Mouse (Mus musculus) midbrain, embryonic 14.5 days (tissue): ENCODE results near the gene 4930562C15Rik. TPM values are rescaled to one million over a fixed set of nuclear protein-coding genes. Genes with fewer than 3 reads are reported as not detected.

Experiments
- ATAC-seq: fragments of 200-750 bp; cut with Nextera tagmentation; 2 replicates; pipeline ENCODE4 v1.8.0; 2017; ENCODE audit warnings: moderate number of reproducible peaks, moderate library complexity; ENCODE audit not compliant: low FRiP score, low TSS enrichment
- DNase-seq: peaks from one replicate; pipeline ENCODE4 v3.0.0-alpha.2; 2015
- H3K27ac ChIP-seq: fragments of 300-500 bp; sonication (generic); replicated peaks from 2 replicates; pipeline ENCODE4 v1.5.1; 2014; ENCODE audit warnings: mild to moderate bottlenecking, low read depth, low read length, moderate library complexity
- H3K27me3 ChIP-seq: fragments of 300-500 bp; sonication (generic); 2 replicates; pipeline ENCODE4 v1.6.1; 2014; ENCODE audit warnings: low read length, control low read depth, mixed read lengths; ENCODE audit not compliant: control insufficient read depth, insufficient read depth
- H3K36me3 ChIP-seq: fragments of 300-500 bp; sonication (generic); 2 replicates; pipeline ENCODE4 v1.6.1; 2014; ENCODE audit warnings: low read length, control low read depth; ENCODE audit not compliant: control insufficient read depth, insufficient read depth
- H3K4me1 ChIP-seq: fragments of 300-500 bp; sonication (generic); 2 replicates; pipeline ENCODE4 v1.6.1; 2014; ENCODE audit warnings: mild to moderate bottlenecking, antibody characterized with exemption, low read length, control low read depth; ENCODE audit not compliant: control insufficient read depth, insufficient read depth
- H3K4me2 ChIP-seq: fragments of 300-500 bp; sonication (generic); 2 replicates; pipeline ENCODE4 v1.6.1; 2014; ENCODE audit warnings: mild to moderate bottlenecking, low read length, moderate library complexity
- H3K4me3 ChIP-seq: fragments of 300-500 bp; sonication (generic); replicated peaks from 2 replicates; pipeline ENCODE4 v1.5.1; 2014; ENCODE audit warnings: low read depth, low read length
- H3K9ac ChIP-seq: fragments of 300-500 bp; sonication (generic); replicated peaks from 2 replicates; pipeline ENCODE4 v1.6.1; 2014; ENCODE audit warnings: mild to moderate bottlenecking, low read length, moderate library complexity
- H3K9me3 ChIP-seq: fragments of 300-500 bp; sonication (generic); 2 replicates; pipeline ENCODE4 v1.6.1; 2016; ENCODE audit warnings: low read length, control low read depth, mixed read lengths; ENCODE audit not compliant: control insufficient read depth
- WGBS: fragments of 180-500 bp; shearing (Covaris S2); extraction: QIAGEN DNeasy Blood & Tissue Kit; methylation state at CpG from one replicate; pipeline ENCODE4 v1.1.7; 2014; 5-methylcytosine and 5-hydroxymethylcytosine counted together
- polyA plus RNA-seq: library from polyadenylated mRNA; unstranded; fragments of >200 nt; fragmentation: Nextera tagmentation; extraction: Ambion mirVana; gene quantifications from 2 replicates; pipeline ENCODE4 v1.2.1, GENCODE M21; 2014

Gene 4930562C15Rik
- polyA plus RNA-seq, 1 experiment from 2014 or later = 0.42 TPM

GRCm38 (mm10) chr16:4894201-4894908, 59.1 kb downstream of the 4930562C15Rik start:
- 91% methylated on average over 7 of the region's 7 CpGs for WGBS
- Histone ChIP-seq H3K9me3 (no peaks in the 10 kb centered on the region), H3K36me3 (no peaks in the 10 kb centered on the region), H3K4me2 (no peak overlapping the region), H3K9ac (no peak overlapping the region), H3K27ac (no peak overlapping the region), H3K4me3 (no peak overlapping the region), H3K27me3 (no peaks in the 10 kb centered on the region), H3K4me1 (no peaks in the 10 kb centered on the region)
- ATAC-seq (no peak), DNase-seq (no peak)

DNA sequence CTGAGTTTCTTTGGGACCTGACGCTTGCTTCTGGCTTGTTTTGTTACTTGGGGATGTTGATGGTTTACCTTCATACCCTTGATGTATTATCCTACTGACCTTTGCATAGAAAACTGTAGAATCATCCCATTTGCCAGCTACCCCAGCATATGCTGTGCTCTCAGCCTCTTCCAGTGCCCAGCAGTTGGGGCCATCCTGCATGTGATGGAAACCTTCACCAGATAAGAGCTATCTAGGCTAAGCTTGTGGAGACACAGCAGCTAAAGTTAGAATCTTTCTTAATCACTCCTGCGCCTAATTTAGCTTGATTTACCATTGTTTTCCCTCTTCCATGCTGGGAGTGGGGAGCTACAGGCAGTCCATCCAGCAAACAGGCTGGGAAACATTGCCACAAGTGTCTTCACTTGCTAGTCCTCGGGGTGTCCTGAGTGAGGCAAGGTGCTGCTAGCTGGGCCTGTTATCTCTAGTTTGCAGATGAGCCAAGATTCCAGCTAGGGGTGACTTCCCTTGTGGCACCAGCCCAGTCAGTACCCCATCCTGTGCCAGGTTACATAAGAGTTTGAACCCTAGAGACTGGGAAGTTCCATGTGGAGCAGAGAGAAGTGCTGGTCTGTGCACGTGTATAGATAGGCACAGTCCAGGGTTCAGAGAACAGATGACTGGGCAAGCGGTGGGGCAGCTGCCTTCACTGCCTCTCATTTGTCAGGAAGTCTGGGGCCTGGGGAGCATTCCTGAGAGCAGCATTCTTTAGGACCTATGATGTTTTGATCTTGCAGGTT, 61.2 kb downstream of the 4930562C15Rik start:
- H3K27ac ChIP-seq = no peak overlapping the region
- no peaks in the 10 kb centered on the region for H3K36me3 ChIP-seq
- 85% methylated on average over 5 of the region's 5 CpGs for WGBS
- no peaks in the 10 kb centered on the region for H3K9me3 ChIP-seq
- DNase-seq (no peak), ATAC-seq (no peak)
- no peak overlapping the region for H3K9ac ChIP-seq
- no peak overlapping the region for H3K4me2 ChIP-seq
- H3K27me3 ChIP-seq = no peaks in the 10 kb centered on the region
- no peaks in the 10 kb centered on the region for H3K4me1 ChIP-seq
- no peak overlapping the region for H3K4me3 ChIP-seq

- H3K4me1 ChIP-seq = no peaks in the 10 kb centered on the region
- DNase-seq (no peak), ATAC-seq (no peak)
- H3K9ac ChIP-seq = no peak overlapping the region
- H3K27ac ChIP-seq = no peak overlapping the region
- H3K4me3 ChIP-seq = no peak overlapping the region
- H3K4me2 ChIP-seq = no peak overlapping the region
- H3K36me3 ChIP-seq = no peaks in the 10 kb centered on the region
- 52% methylated on average over 7 of the region's 7 CpGs for WGBS
- H3K27me3 ChIP-seq = no peaks in the 10 kb centered on the region
- no peaks in the 10 kb centered on the region for H3K9me3 ChIP-seq
These were observed 62.0 kb downstream of the 4930562C15Rik start for GRCm38 (mm10) chr16:4897146-4897730.

DNA sequence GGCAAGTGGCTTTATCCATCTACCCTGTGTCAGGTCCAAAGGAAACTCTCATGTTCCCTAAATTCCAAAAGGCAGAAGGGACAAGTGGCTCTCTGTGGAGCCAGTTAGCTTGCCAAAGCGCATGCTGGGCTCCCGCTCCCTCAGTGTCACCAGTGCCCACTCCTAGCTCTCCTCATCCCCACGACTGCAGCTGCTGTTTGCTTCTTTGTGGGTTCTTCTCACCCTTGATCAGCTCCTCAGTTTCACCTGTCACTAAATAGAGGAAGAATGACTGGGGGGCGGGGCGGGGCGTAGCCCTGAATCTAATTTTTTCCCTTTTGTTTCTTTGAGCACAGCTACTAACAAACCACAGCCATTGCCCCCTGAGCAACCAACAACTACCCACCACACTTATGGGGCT, 63.7 kb downstream of the 4930562C15Rik start:
- Histone ChIP-seq H3K9me3 (no peaks in the 10 kb centered on the region), H3K9ac (no peak overlapping the region), H3K36me3 (no peaks in the 10 kb centered on the region), H3K4me1 (no peaks in the 10 kb centered on the region), H3K4me2 (no peak overlapping the region), H3K4me3 (no peak overlapping the region), H3K27me3 (no peaks in the 10 kb centered on the region), H3K27ac (no peak overlapping the region)
- DNase-seq = no peak
- no peak for ATAC-seq
- WGBS = 84% methylated on average over 6 of the region's 6 CpGs

GRCm38 (mm10) chr16:4899711-4900110, 64.5 kb downstream of the 4930562C15Rik start:
- 96% methylated on average over 2 of the region's 2 CpGs for whole genome bisulfite sequencing
- Histone ChIP-seq H3K4me1 (no peaks in the 10 kb centered on the region), H3K4me3 (no peak overlapping the region), H3K27ac (no peak overlapping the region), H3K9me3 (no peaks in the 10 kb centered on the region), H3K27me3 (no peaks in the 10 kb centered on the region), H3K36me3 (no peaks in the 10 kb centered on the region), H3K4me2 (no peak overlapping the region), H3K9ac (no peak overlapping the region)
- DNase-seq = no peak
- no peak for ATAC-seq

DNA sequence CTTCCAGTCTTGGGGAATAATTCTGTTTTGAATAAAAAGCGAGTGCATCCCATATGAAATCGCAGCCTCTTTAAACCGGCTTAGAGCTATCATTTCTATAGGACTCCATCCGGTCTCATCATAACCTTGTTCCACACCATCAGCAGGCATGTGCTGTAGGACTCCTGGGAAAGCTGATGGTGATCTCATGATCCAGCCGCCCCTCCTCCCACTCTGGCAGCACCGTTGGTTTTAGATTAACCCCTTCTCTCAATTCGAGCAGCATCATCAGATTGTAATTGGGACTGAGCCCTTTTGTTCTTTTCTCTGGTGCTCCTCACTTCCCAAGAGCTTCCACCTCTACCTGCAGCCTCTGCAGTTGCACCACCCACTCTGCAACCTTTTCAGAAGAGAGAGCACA, 66.0 kb downstream of the 4930562C15Rik start:
- WGBS = 52% methylated on average over 7 of the region's 7 CpGs
- Histone ChIP-seq H3K9me3 (no peaks in the 10 kb centered on the region), H3K4me1 (no peaks in the 10 kb centered on the region), H3K27me3 (no peaks in the 10 kb centered on the region), H3K4me2 (no peak overlapping the region), H3K36me3 (no peaks in the 10 kb centered on the region), H3K27ac (peak overlapping the region; percentile 22; the same call in 1 of the 2 replicates), H3K9ac (no peak overlapping the region), H3K4me3 (no peak overlapping the region)
- no peak for ATAC-seq
- peak; percentile 17 for DNase-seq

DNA sequence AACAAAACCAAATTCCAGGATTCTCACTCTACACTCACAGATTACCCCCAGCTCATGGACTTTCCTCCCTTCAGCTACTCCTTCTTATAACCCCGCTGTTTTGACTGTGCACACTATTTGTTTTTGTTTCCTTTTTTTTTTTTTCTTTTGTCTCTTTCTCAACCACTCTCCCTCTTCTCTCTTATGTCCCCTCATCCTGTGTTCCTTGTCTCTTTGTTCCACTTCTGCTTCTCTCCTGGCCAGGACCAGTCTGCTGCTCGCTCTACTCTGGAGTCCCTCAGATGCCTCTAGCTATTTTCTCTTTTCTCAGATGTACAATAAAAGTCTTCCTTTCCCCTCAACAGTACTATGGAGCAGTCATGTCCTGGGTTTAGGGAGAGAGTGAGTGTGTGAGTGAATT, 67.2 kb downstream of the 4930562C15Rik start:
- no peak overlapping the region for H3K27ac ChIP-seq
- no peaks in the 10 kb centered on the region for H3K27me3 ChIP-seq
- no peaks in the 10 kb centered on the region for H3K4me1 ChIP-seq
- ATAC-seq = no peak
- DNase-seq = no peak
- H3K4me2 ChIP-seq = no peak overlapping the region
- 86% methylated on average over 2 of the region's 2 CpGs for WGBS
- no peak overlapping the region for H3K9ac ChIP-seq
- H3K4me3 ChIP-seq = no peak overlapping the region
- no peaks in the 10 kb centered on the region for H3K9me3 ChIP-seq
- H3K36me3 ChIP-seq = 0 out of 2 replicates have a peak, but pooled peaks cover 1% of the 10 kb centered on the region

DNA sequence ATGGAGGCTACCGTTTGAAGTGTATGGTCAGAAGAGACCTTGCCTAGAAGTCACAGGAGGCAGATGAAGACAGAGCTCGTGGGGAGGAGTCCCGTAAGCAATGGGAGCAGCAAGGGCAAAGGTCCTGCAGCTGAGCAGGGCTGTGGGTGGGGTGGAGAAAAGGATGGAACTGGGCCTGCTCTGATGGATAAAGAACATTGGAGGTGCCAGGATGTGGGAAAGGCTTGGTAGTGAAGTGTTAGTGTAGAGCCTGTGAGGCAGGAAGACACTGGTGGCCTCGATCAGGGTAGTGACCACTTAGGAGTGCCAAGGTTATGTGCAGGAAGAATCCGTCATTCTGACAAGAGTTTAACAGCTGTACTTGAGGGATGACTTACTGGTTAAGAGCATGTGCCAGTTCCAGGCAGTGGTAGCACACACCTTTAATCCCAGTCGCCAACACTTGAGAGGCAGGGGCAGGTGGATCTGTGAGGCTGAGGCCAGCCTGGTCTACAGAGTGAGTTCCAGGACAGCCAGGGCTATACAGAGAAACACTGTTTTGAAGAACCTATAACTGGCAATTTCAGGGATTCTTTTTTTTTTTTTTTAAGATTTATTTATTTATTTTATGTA, 68.4 kb downstream of the 4930562C15Rik start:
- H3K27ac ChIP-seq = no peak overlapping the region

More for the DNA sequence above, 68.4 kb downstream of the 4930562C15Rik start:
- no peak overlapping the region for H3K9ac ChIP-seq
- DNase-seq (no peak), ATAC-seq (no peak)
- H3K27me3 ChIP-seq = no peaks in the 10 kb centered on the region
- H3K4me2 ChIP-seq = no peak overlapping the region
- 88% methylated on average over 6 of the region's 6 CpGs for WGBS
- H3K36me3 ChIP-seq = 0 out of 2 replicates have a peak, but pooled peaks cover 6% of the 10 kb centered on the region
- no peak overlapping the region for H3K4me3 ChIP-seq
- no peaks in the 10 kb centered on the region for H3K9me3 ChIP-seq
- H3K4me1 ChIP-seq = no peaks in the 10 kb centered on the region
